Mouse (Mus musculus) brown adipose tissue, adult 24 weeks (tissue): ENCODE results near the gene Zfp287. TPM values are rescaled to one million over a fixed set of nuclear protein-coding genes. Genes with fewer than 3 reads are reported as not detected.

ENCODE experiments used
- H3K27ac ChIP-seq: fragments of 200-500 bp; replicated peaks from 2 replicates; pipeline ENCODE4 v1.5.1; 2012; ENCODE audit warnings: low read depth, mild to moderate bottlenecking, low read length
- H3K4me1 ChIP-seq: fragments of 200-500 bp; 2 replicates; pipeline ENCODE4 v1.6.1; 2012; ENCODE audit warnings: low read length, mixed read lengths; ENCODE audit not compliant: control insufficient read depth, insufficient read depth, insufficient read length
- H3K4me3 ChIP-seq: fragments of 200-500 bp; 2 replicates; pipeline ENCODE4 v1.5.1; 2012; ENCODE audit warnings: low read depth, mild to moderate bottlenecking, low read length, moderate library complexity; ENCODE audit not compliant: insufficient read depth
- polyA plus RNA-seq: library from polyadenylated mRNA; stranded (reverse); fragments of >200 nt; gene quantifications from 2 replicates; pipeline ENCODE4 v1.2.4, GENCODE M21; 2012; ENCODE audit not compliant: missing spikeins, insufficient read depth, insufficient read length

The Zfp287 gene
- polyA plus RNA-seq, 1 experiment, result 0.91 TPM

- H3K4me3 ChIP-seq, result peak overlapping the region; percentile 47
Measured at GRCm38 (mm10) chr11:62675480-62676289, 56.0 kb downstream of the Zfp287 start.

GRCm38 (mm10) chr11:62670006-62670405 is 61.7 kb downstream of the Zfp287 start:
- Histone ChIP-seq H3K4me1 (no peaks in the 10 kb centered on the region), H3K4me3 (no peak overlapping the region), H3K27ac (no peak overlapping the region)

More at GRCm38 (mm10) chr11:62675480-62676289, 56.0 kb downstream of the Zfp287 start:
- H3K27ac ChIP-seq, result no peak overlapping the region
- no peaks in the 10 kb centered on the region for H3K4me1 ChIP-seq

GRCm38 (mm10) chr11:62669471-62669870 is 62.2 kb downstream of the Zfp287 start:
- Histone ChIP-seq H3K4me1 (no peaks in the 10 kb centered on the region), H3K4me3 (no peak overlapping the region), H3K27ac (no peak overlapping the region)

GRCm38 (mm10) chr11:62668986-62669385 is 62.7 kb downstream of the Zfp287 start:
- Histone ChIP-seq H3K27ac (no peak overlapping the region), H3K4me3 (no peak overlapping the region), H3K4me1 (no peaks in the 10 kb centered on the region)

GRCm38 (mm10) chr11:62664250-62664649 is 67.5 kb downstream of the Zfp287 start:
- H3K27ac ChIP-seq, result no peak overlapping the region
- H3K4me3 ChIP-seq, result no peak overlapping the region
- H3K4me1 ChIP-seq, result no peaks in the 10 kb centered on the region

GRCm38 (mm10) chr11:62660885-62661284 is 70.8 kb downstream of the Zfp287 start:
- Histone ChIP-seq H3K4me1 (no peaks in the 10 kb centered on the region), H3K4me3 (no peak overlapping the region), H3K27ac (no peak overlapping the region)

GRCm38 (mm10) chr11:62652080-62652479 is 79.6 kb downstream of the Zfp287 start:
- no peaks in the 10 kb centered on the region; the same call in 1 of the 2 replicates for H3K4me1 ChIP-seq
- no peak overlapping the region for H3K27ac ChIP-seq
- H3K4me3 ChIP-seq, result no peak overlapping the region

- Histone ChIP-seq H3K4me1 (no peaks in the 10 kb centered on the region; the same call in 1 of the 2 replicates), H3K27ac (no peak overlapping the region), H3K4me3 (no peak overlapping the region)
Measured at GRCm38 (mm10) chr11:62651563-62651962, 80.1 kb downstream of the Zfp287 start.

Other genes with a start within 250 kb of the Zfp287 start
- gene Cenpv, start 192.6 kb downstream of the Zfp287 start, polyA plus RNA-seq, result 41.7 and 45.2 TPM in 2 replicates
- 359 and 432 TPM in 2 replicates for gene Ubb, start 180.7 kb downstream of the Zfp287 start, polyA plus RNA-seq
- gene Trpv2, start 157.4 kb downstream of the Zfp287 start, polyA plus RNA-seq, result 1.0 and 2.5 TPM in 2 replicates
- gene Lrrc75a, start 83.4 kb downstream of the Zfp287 start, polyA plus RNA-seq, result 1.2 TPM in 1 of 2 replicates, not detected in the other
- 2.3 and 3.6 TPM in 2 replicates for gene Mmgt2, start 83.2 kb downstream of the Zfp287 start, polyA plus RNA-seq
- not detected in 2 replicates for gene Gm10428, start 21.2 kb upstream of the Zfp287 start, polyA plus RNA-seq
- gene Zfp286, start 57.6 kb upstream of the Zfp287 start, polyA plus RNA-seq, result 1.1 TPM in 1 of 2 replicates, not detected in the other
- gene Trim16, start 88.3 kb upstream of the Zfp287 start, polyA plus RNA-seq, result 12.2 and 19.9 TPM in 2 replicates
- gene Fbxw10, start 115.2 kb upstream of the Zfp287 start, polyA plus RNA-seq, result 0.55 TPM in 1 of 2 replicates, not detected in the other
- gene Tvp23b, start 147.6 kb upstream of the Zfp287 start, polyA plus RNA-seq, result 16.4 and 28.5 TPM in 2 replicates
- not detected in 2 replicates for gene Cdrt4, start 219.3 kb upstream of the Zfp287 start, polyA plus RNA-seq